Mouse (Mus musculus) telencephalon, adult 2 months (tissue): ENCODE results near the gene Fars2.

Source experiments
- DNase-seq: peaks from one replicate; pipeline ENCODE4 v3.0.0-alpha.2; 2011; ENCODE audit warnings: low read depth, low spot score

Gene Fars2

DNA sequence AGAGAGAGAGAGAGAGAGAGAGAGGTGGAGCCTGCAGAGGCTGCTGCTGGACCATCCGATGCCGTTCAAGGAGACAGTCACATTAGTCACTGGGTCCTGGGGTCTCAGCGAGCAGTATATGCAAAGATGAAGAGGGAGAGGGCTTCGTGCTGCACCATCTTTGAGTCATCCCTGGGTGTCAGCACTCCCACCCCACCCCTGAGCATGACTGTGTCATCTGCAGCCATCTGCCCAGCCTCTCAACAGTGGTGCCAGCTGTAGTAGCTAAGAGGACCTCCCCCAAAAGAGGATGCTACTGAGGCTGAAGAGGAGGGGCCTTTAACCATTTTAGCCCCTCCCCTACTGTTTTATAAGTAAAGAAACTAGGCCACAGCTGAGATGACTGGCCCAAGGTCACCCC lies 459.6 kb downstream of the Fars2 start:
- DNase-seq = peak; percentile 34

DNA sequence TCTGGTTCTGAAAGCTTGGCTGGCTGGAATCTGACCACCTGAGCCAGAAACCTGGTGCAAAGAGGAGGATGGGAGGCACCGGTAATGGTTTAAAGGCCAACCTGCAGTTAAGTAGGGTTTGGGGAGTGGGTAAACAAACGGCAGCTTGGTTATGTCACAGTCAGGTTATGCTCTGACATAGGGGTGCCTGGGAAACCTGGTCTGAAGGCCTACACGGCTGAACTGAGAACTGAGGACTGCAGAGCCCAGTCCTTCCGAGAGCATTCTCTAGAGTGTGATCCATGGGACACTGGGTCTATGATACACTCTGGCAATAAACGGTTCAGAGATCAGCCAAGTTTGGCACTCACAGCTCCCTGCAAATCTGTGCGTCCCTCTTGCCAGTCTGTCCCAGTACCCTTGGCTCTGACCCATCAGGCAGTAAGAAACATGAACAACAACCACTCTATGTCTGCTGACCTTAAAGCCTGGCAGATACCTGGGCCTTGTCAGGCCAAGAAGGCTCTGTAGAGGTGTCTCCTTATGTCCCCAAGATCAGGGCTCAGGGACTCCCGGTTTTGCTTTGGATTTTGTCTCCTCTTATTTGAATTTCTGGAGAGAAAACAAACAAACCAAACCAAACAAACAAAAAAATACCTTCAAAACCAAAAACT lies 460.8 kb downstream of the Fars2 start:
- DNase-seq = no peak

DNA sequence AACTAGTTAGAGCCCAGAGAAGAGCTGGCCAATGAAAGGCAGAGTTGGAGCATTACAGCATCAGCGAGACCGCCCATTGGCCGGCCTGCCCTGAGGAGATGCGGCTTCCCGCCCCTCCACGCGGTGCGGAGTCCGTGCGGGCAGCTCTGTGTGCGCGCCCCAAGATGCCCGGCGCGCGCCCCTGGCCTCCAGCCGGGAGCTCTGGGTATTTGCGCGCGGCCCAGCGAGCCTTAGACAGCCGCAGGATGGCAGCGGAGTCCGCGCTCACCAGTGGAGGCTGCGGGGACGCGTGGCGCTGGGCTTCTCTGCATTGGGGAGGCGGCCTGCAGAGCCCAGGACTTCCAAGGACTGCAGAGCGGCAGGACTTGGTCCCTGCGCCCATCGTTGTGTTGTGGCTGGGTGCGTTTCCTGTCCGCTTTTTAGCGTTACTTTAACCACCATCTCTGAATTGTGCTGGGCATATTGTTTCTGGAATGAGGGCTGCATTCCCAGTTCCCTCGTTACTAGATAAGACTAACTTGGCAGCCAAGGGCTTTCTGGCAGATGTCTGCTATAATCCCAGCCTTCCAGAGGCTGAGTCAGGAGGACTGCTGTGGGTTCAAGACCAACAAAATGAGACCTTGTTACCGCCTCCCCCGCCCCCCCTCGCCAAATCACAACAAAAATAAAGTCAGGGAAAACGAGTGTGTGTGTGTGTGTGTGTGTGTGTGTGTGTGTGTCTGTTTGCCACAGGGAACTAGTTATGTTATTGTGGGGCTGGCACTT lies 461.5 kb downstream of the Fars2 start:
- DNase-seq = peak; percentile 82

DNA sequence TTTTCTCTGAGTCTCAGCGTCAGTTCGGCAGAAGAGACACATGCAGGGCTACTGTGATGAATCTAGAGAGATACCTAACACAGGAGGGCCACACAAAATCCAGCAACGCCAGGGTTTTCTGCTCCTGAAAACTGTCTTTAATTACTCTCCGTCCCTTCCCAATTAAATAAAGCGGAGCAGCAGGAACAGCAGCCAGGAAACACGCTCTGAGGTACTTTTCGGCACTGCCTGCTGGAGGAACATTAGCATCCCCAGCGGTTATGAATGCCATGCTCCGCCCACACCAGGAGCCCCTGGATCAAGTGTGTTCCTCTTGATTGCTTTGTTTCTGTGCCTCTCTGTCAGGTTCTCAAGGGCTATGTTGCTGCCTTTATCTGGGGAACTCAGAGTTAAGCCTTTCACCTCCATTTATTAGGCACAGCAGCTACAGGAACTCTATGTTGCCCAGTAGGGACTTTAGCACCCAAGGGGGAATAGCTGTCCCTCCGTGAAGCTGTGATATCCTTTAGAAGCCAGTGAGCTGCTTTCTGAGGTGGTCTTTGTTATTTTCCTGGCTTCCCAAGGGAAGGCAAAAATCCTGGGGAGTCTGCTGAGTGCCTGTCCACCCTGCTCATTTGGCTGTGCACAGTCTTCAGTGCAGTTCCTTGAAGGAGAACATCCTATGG lies 465.3 kb downstream of the Fars2 start:
- no peak for DNase-seq

DNA sequence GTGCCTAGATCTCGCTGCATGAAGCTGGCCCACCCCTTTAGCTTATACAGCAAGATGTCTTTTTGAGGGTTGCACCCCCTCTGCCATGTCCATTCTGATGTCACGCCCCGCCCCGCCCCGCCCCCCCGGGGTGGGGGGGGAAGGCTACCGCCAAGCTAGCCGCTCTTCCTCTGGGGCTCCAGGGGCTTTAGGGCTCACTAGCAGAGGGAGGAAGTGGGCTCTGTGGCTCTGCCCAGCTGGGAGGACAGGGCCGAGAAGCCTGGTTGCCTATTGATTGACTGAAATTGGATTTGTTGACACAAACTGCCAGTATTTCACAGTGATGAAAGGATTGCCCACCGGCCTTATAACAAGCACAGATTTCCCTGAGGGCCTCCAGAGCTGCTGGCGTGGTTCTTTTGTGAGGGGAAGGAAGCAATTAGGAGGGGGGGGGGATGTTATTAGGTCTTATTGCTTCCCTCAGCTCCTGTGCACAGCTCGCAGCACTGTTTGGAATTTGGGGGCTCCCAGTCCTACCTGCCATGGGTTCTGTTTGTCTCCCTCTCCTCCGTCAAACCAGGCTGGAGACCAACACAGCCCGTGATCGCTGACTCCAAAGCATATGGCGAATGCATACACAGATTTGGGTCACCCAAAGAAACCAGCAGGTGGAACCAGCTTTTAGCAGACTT lies 466.4 kb downstream of the Fars2 start:
- peak; percentile 40 for DNase-seq

DNA sequence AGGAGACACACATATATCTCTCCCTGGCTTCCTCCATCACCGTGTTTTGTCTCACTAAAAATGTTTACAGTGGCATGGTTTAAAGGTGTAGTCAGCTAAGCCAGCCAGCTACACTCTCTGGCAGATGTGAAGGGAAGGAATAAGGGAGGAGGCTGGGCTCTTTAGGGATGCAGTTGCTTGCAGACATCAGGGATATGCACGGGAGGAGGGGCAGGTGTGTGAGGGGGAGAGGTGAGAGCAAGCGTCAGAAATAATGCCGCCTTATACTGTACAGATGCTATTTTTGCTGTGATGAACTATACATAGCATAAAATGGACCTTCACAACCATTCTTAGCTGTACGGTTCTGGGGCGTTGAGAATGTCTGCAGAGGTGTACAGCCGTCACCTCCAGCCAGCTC lies 467.0 kb downstream of the Fars2 start:
- peak; percentile 35 for DNase-seq

DNA sequence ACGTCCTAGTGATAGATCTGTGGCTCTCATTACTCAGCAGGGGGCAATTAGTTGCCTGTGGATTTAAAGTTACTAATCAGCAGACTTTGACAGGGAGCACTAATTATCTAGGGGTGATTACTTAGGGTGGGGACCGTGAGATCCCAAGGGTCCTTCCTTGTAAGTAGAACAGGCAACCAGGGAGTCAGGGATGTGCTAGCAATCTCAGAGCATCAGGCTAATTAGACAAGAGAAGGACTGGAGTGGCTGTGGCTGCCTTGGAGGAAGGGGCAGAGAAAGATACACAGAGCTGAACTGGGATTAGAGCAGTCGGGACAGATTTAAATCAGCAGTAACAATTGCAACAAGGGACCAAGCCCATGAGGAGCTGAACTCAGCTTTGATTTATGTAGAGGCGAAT lies 471.9 kb downstream of the Fars2 start:
- no peak for DNase-seq

DNA sequence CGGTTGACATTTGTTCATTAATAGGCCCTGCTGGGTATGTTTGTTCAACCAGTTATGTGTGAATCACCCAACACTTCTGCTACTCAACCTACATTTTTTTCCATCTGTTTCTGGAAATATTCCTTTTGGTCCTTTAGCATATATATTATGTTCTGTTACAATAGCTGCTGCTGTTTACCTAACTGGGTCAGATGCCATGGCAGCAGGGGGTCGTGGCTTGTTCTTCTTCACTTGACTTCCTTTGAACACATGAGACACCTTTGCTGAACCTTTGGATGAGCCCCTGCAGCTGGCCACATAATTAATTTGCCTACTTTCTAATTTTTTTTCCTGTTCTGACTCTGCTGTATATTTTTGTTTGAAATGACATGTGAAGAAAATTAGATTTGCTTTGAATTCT lies 475.1 kb downstream of the Fars2 start:
- no peak for DNase-seq

DNA sequence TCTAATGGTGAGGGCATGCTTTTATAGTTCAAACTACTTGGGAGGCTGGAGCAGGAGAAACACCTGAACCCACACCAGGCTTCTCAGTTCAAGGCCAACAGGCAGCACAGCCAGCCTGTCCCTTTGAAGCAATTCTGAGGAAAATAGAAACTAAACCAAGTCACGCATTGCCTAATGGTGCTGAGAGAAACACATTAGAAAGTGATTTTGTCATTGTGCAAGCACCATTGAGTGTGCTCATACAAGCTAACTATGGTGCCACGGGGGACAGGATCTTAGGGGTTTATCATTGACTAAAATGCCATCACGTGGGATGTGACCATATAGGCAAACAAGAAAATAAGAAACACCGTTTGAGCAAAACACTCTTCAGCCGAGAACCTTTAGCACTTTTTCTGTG lies 489.5 kb downstream of the Fars2 start:
- no peak for DNase-seq

DNA sequence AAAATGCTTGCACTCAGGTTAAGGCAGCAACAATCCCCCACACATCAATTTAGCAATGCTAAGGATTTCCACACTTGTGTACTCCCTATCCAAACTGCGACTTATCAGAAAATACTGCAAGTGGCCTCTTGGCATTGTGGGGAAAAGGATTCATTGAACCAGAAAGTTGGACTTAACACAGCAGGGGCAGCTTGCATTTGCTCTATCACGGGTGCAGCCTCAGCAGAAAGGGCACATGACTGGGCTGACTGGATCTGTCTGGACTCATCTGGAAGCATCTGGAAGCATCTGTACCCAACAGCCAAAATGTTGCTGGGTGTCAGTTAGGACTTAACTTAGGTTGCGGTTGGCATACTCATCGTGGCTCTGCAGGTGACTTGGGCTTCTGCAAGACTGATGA lies 490.7 kb downstream of the Fars2 start:
- DNase-seq = no peak

DNA sequence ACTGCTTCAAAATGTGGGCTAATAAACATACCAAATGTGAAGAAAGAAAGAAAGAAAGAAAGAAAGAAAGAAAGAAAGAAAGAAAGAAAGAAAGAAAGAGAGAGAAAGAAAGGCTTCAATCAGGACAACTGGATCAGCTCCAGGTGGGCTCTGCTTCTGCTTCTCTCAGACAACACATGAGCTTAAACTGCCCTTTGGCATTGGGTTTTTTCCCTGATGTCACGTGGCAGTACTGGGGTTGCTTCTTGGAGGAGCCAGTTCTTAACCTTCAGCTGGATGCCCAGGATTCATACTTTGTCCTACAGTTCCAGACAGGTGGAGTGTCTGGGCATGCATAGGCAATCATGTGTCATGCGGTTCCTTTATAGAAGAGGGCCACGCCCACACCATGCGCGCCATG lies 493.2 kb downstream of the Fars2 start:
- no peak for DNase-seq

DNA sequence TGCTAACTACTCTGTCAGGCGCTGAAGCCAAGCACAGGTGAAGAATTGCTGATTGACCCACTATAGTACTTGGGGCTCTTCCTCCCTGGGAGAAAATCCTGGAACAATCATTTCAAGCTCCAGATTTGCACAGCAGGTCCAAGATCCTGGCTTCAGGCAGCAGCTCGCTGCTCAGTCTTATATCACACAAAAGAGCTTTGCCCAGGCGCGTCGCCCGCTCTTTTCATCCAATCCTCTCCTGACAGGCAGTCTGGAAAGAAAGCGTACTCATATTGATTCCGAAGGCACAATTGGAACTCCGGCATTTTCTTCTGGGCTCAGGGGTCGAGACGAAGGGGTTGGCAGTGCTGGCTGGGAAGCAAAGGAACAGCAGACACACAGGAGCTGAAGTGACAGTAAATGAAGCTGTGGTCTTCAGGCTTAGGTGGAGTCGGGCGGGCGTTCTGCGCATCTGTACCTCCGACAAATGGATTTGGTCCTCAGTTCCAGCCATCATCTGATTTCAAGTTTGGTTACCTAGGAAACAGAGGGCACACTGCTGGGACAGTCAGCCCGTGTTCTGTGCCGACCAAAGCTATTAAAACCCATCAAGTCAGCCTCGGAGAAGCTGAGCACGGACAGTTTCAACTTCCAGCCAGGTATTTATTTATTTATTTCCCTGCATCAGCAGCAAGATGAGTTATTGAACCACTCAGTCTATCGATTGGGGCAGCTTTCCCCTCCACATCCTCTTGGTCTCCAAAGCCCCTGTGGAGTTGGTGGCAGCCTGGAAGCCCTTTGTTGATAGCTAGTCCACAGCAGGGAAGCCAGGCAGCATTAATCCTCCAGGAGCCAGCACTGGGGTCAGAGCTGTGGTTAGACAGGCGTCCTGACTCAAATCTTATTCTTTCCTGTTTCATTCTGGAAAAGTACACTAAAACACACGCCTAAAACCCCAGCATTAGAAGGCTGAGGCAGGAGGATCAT lies 495.9 kb downstream of the Fars2 start:
- peak; percentile 27 for DNase-seq

DNA sequence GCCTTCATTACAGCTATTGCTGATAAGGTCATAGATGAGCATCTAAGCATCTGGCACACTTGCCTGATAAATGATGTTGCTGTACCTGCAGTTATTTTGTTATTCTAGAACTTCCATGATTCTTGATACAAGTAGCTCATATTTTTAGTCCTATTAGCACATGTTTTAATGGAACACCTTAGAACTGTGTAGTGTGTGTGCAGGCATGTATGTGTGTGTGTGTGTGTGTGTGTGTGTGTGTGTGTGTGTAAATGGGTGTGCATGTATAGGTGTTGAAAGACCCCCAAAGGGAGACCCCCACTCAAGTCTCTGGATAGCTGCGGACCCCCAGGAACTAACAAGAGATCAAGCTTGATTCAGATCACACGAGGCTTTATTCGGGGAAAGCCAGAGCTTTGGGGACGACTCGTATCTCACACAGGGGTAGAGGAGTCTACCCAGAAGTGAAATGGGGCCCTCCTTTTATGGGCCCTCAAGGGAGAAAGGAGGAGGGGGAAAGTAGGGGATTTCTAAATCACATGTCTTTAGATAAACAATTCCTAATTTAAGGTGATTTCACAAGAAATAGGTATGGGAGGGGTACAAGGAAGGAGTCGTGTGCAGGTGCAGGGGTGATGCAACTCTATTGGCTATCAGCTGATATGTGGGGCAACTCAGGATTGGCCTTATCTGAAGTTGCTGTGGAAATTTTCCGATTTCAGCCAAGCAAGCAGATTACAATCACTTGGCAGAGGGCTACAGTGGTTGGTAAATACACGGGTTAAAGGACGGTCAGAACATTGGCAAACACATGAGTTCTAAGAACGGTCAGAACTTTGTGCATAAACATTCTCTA lies 503.5 kb downstream of the Fars2 start:
- no peak for DNase-seq

DNA sequence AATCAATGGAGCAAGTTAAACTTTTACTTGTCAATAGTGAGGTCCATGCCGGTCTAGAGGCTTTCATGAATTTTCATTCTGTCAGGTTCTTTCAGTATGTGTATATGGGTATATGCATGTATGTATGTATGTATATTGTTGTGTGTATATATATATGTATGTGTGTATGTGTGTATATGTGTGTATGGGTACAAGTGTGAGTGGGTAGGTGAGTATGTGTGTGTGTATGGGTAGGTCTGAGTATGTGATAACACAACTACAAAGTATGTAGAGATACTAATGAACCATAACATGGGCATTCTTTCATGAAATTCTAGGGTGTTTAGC lies 504.1 kb downstream of the Fars2 start:
- DNase-seq = no peak

DNA sequence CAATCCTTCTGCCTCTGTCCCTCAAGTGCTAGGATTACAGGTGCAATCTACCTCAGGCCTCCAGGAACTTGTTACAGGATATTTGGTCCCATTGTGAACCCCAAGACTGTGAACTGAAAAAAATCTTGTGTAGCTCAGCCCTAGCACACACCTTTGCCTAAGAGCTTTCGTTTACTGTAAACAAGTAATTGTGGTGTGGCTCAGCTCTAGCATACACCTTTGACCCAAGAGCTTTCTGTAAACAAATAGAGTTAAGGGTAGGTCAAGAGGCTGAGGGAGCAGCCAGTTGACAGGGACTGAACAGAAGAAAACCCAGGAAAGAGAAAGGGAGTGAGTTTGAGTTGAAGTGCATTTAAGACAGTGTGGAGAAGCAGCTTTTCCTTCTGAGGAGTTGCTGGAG lies 506.3 kb downstream of the Fars2 start:
- no peak for DNase-seq

DNA sequence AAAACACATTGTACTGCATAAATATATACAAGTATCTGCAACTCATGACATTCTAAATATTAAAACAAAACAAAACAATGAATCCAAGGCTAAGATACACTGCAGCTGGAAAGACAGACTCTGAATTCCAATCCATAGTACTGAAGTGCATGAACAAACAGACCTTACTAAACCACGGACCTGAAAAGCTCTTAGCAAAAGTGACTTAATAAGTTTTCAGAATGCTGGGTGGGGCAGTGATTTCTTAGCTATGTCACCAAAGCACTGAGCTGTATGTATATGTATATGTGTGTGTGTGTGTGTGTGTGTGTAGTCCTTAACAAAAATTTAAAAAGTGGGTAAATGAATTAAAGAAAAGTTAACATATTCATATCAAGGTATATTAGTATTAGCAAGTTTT lies 511.9 kb downstream of the Fars2 start:
- no peak for DNase-seq

DNA sequence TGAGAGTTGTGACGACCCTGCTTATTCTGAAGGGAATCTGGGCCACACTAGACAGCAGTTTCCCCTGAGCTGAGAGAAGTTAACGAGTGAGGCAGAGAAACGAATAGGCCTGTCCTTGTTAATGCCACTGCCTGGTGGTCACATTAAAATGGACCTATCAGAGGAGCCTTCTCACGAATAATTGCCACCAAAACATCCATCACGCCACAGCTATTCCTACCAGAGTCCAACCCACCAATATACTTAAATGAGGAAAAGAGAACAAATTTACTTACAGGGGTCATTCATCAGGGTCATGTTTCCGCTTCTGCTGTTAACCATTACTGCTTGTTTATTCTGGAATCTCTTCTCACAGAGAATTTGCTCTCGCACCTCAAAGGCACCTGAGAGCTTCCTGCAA lies 531.0 kb downstream of the Fars2 start:
- no peak for DNase-seq

DNA sequence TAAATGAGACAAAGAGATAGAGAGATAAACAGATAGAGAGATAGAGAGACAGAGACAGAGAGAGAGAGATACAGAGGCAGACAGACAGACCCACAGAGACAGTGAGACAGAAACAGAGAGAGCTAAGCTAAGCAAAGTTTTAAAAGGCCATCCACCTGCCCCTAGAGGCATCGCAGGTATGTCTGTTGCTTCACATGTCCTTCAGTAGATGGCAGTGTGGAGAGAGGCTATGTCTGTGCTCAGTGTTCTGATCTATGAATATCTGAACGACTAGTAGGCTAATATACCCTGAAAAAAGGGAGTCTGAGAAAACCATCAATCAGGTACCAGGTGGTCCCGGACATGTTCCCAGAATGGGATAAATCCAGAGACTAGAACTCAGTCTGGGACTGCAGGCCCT lies 537.0 kb downstream of the Fars2 start:
- no peak for DNase-seq

DNA sequence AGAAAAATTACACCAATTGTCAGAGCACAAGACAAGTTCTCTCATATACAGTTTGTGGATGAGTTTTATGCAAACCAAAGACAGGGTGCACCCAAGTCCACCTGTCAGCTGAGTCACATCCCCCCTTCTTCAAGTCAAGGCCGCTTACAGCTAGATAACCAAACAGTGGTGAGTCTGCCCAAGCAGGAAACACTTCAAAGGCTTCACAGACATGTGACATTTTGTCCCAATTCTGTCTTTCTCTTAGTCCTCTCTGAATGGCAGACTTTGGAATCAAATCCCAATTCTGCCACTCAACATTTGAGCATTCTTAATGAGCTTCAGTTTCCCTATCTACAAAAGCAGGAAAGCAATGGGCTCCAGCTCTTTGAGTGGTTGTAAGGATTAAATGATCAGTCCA lies 562.1 kb downstream of the Fars2 start:
- DNase-seq = no peak

DNA sequence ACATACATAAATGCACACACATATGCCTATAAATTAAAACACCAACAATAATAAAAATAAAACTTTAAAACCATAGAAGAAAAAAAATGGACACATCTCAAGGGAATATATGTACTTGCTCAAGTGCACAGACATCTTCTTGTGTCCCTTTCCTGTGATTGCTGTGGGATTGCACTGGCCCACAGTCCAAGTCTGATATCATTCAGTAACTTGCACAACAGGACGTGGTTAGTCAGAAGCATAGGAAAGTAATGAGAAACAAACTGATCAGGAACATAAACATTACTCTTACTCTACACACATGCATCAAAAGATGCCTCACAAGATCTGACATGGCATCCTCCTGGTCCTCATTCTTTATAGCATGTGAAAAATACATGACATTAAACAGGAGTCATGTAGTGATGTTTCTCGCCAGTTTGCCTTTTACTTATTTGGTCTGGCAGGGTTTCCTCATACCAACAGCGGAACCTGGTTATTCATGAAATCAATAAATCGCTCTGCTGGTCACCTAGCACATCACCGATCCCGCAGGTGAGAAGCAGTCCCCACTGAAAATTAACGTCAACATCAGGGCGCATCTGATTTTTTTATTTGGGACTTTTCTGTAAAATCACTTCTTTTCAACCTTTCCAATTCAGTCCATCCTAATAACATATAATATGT lies 563.6 kb downstream of the Fars2 start:
- DNase-seq = no peak
